In the genomic region with DNA sequence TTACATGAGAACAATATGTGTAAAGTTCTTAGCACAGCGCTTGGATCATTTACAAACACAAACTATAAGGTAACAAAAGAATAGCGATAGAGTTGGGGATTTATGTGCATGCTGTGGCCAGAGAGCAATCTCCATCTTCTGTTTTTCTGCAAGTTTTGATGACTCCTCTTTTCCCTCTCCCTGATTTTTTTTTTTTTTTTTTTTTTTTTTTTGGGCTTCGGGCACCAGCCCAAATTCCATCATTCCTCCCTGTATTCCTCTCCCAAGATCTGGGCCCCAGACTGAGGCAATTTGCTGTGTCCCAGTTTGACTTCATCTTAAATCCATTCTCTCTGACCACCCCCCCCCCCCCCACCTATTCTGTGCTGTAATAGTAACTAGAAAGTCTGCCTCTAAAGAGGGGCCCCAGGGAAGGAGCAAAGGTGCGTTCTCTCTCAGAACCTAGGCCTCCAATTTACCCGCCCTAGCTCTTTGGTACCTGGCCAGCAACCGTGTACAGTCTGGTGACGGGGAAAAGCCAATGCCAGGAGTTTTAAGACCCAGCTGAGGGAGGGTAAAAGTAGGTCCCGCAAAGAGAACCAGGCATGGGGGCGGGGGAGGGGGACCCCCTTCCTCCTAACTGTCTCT, we compare ENCODE assay signal across 8 mouse cellular contexts. TPM values are rescaled to one million over a fixed set of nuclear protein-coding genes. Genes with fewer than 3 reads are reported as not detected.
A peak's percentile ranks its signal among the peaks of the same experiment; 100 is the strongest.
DNase-seq lines count a peak whose midpoint lies in the region; ATAC-seq lines count a peak whose summit lies in the region.

No protein-coding gene starts in this region.

- H3K36me3 ChIP-seq in kidney, embryonic 16.5 days (ENCODE audit: insufficient read depth, low read length) = peaks cover 13% of the 10 kb centered on the region
- H3K36me3 ChIP-seq in hindbrain, embryonic 15.5 days = peaks cover 5% of the 10 kb centered on the region
- H3K36me3 ChIP-seq in midbrain, embryonic 16.5 days (ENCODE audit: control insufficient read depth, insufficient read depth, low read length) = peaks cover 4% of the 10 kb centered on the region; the same call in 1 of the 2 replicates

- peak overlapping the region; percentile 86 for H3K4me2 ChIP-seq in kidney, embryonic 16.5 days (replicated peaks; ENCODE audit: low read depth, low read length)
- H3K4me2 ChIP-seq in hindbrain, embryonic 15.5 days = peak overlapping the region; percentile 94
- peak overlapping the region; percentile 82 for H3K4me2 ChIP-seq in midbrain, embryonic 16.5 days (ENCODE audit: low read length)

- no peak for DNase-seq in kidney, postnatal 4 days
- DNase-seq in natural killer cell, adult 2 months (ENCODE audit: low spot score in 2 of 2) = no peak
- DNase-seq in embryo, embryonic 9.5 days (ENCODE audit: extremely low spot score) = no peak
- no peak for DNase-seq in right cerebral cortex, postnatal 4 days

- peak overlapping the region; percentile 67 for H3K4me3 ChIP-seq in kidney, embryonic 16.5 days (ENCODE audit: low read length)
- peak overlapping the region; percentile 68 for H3K4me3 ChIP-seq in brown adipose tissue, adult 24 weeks (ENCODE audit: insufficient read depth, low read depth, low read length)
- peak overlapping the region; percentile 48 for H3K4me3 ChIP-seq in hindbrain, embryonic 15.5 days
- H3K4me3 ChIP-seq in midbrain, embryonic 16.5 days (ENCODE audit: low read depth, low read length) = peak overlapping the region; percentile 46

- H3K27ac ChIP-seq in kidney, embryonic 16.5 days (ENCODE audit: low read length) = peak overlapping the region; percentile 89
- H3K27ac ChIP-seq in brown adipose tissue, adult 24 weeks (replicated peaks; ENCODE audit: low read depth, low read length) = peak overlapping the region; percentile 99
- H3K27ac ChIP-seq in hindbrain, embryonic 15.5 days (replicated peaks) = peak overlapping the region; percentile 74
- peak overlapping the region; percentile 44 for H3K27ac ChIP-seq in midbrain, embryonic 16.5 days (ENCODE audit: low read length)

- ATAC-seq in kidney, embryonic 16.5 days (ENCODE audit: low FRiP score, low TSS enrichment) = no peak
- ATAC-seq in hindbrain, embryonic 15.5 days (ENCODE audit: low FRiP score, low read depth) = no peak
- ATAC-seq in midbrain, embryonic 16.5 days = no peak

- H3K27me3 ChIP-seq in kidney, embryonic 16.5 days (ENCODE audit: insufficient read depth, low read length) = no peaks in the 10 kb centered on the region
- no peaks in the 10 kb centered on the region for H3K27me3 ChIP-seq in hindbrain, embryonic 15.5 days
- no peaks in the 10 kb centered on the region for H3K27me3 ChIP-seq in midbrain, embryonic 16.5 days (ENCODE audit: control insufficient read depth, insufficient read depth, low read depth, low read length)

- no peaks in the 10 kb centered on the region for H3K9me3 ChIP-seq in kidney, embryonic 16.5 days (ENCODE audit: low read length)
- H3K9me3 ChIP-seq in hindbrain, embryonic 15.5 days = no peaks in the 10 kb centered on the region
- H3K9me3 ChIP-seq in midbrain, embryonic 16.5 days (replicated peaks; ENCODE audit: control insufficient read depth, low read length, poor library complexity, severe bottlenecking) = no peaks in the 10 kb centered on the region

- WGBS in kidney, embryonic 16.5 days = 8% methylated on average over 9 of the region's 9 CpGs
- WGBS in hindbrain, embryonic 15.5 days = 17% methylated on average over 9 of the region's 9 CpGs
- WGBS in midbrain, embryonic 16.5 days = 14% methylated on average over 9 of the region's 9 CpGs

- H3K9ac ChIP-seq in kidney, embryonic 16.5 days (replicated peaks; ENCODE audit: low read length) = peak overlapping the region; percentile 69
- H3K9ac ChIP-seq in hindbrain, embryonic 15.5 days = peak overlapping the region; percentile 47
- H3K9ac ChIP-seq in midbrain, embryonic 16.5 days (ENCODE audit: low read depth, low read length) = peak overlapping the region; percentile 47

- peaks cover 52% of the 10 kb centered on the region for H3K4me1 ChIP-seq in kidney, embryonic 16.5 days (ENCODE audit: insufficient read depth, low read length)
- peaks cover 6% of the 10 kb centered on the region for H3K4me1 ChIP-seq in brown adipose tissue, adult 24 weeks (ENCODE audit: control insufficient read depth, insufficient read depth, insufficient read length, low read length)
- peaks cover 72% of the 10 kb centered on the region for H3K4me1 ChIP-seq in hindbrain, embryonic 15.5 days (replicated peaks)
- peaks cover 52% of the 10 kb centered on the region for H3K4me1 ChIP-seq in midbrain, embryonic 16.5 days (ENCODE audit: control insufficient read depth, insufficient read depth, low read length)

RNA-seq across cellular contexts. Expression of a gene that starts 1.5 kb away (rescaled TPM):
- 11.4 and 15.6 TPM in 2 replicates for polyA plus RNA-seq in kidney, embryonic 16.5 days (2015; fragmentation: Nextera tagmentation; extraction: Ambion mirVana)
- 7.9 and 15.6 TPM in 2 replicates for polyA plus RNA-seq in brown adipose tissue, adult 24 weeks (2012; ENCODE audit: insufficient read depth, insufficient read length, missing spikeins)
- polyA plus RNA-seq in hindbrain, embryonic 15.5 days (2015; fragmentation: Nextera tagmentation; extraction: Ambion mirVana) = 10.0 and 10.1 TPM in 2 replicates
- polyA plus RNA-seq in midbrain, embryonic 16.5 days (2015; fragmentation: Nextera tagmentation; extraction: Ambion mirVana) = 12.4 TPM in 2 replicates

RNA-seq across cellular contexts. Expression of a gene that starts 8.2 kb away (rescaled TPM):
- polyA plus RNA-seq in kidney, embryonic 16.5 days (2015; fragmentation: Nextera tagmentation; extraction: Ambion mirVana) = 81.5 and 114 TPM in 2 replicates
- 42.0 and 54.9 TPM in 2 replicates for polyA plus RNA-seq in brown adipose tissue, adult 24 weeks (2012; ENCODE audit: insufficient read depth, insufficient read length, missing spikeins)
- polyA plus RNA-seq in hindbrain, embryonic 15.5 days (2015; fragmentation: Nextera tagmentation; extraction: Ambion mirVana) = 317 and 437 TPM in 2 replicates
- polyA plus RNA-seq in midbrain, embryonic 16.5 days (2015; fragmentation: Nextera tagmentation; extraction: Ambion mirVana) = 335 and 438 TPM in 2 replicates

RNA-seq across cellular contexts. Expression of a gene that starts 23.7 kb away (rescaled TPM):
- 0.39 and 0.51 TPM in 2 replicates for polyA plus RNA-seq in kidney, embryonic 16.5 days (2015; fragmentation: Nextera tagmentation; extraction: Ambion mirVana)
- polyA plus RNA-seq in brown adipose tissue, adult 24 weeks (2012; ENCODE audit: insufficient read depth, insufficient read length, missing spikeins) = not detected in 2 replicates
- polyA plus RNA-seq in hindbrain, embryonic 15.5 days (2015; fragmentation: Nextera tagmentation; extraction: Ambion mirVana) = 0.87 and 0.98 TPM in 2 replicates
- 0.75 and 1.1 TPM in 2 replicates for polyA plus RNA-seq in midbrain, embryonic 16.5 days (2015; fragmentation: Nextera tagmentation; extraction: Ambion mirVana)

RNA-seq across cellular contexts. Expression of a gene that starts 25.9 kb away (rescaled TPM):
- 61.0 and 68.1 TPM in 2 replicates for polyA plus RNA-seq in kidney, embryonic 16.5 days (2015; fragmentation: Nextera tagmentation; extraction: Ambion mirVana)
- 2.5 and 4.6 TPM in 2 replicates for polyA plus RNA-seq in brown adipose tissue, adult 24 weeks (2012; ENCODE audit: insufficient read depth, insufficient read length, missing spikeins)
- polyA plus RNA-seq in hindbrain, embryonic 15.5 days (2015; fragmentation: Nextera tagmentation; extraction: Ambion mirVana) = 36.6 and 41.7 TPM in 2 replicates
- 41.2 and 44.0 TPM in 2 replicates for polyA plus RNA-seq in midbrain, embryonic 16.5 days (2015; fragmentation: Nextera tagmentation; extraction: Ambion mirVana)

RNA-seq across cellular contexts. Expression of a gene that starts 25.9 kb away (rescaled TPM):
- 0.33 and 0.42 TPM in 2 replicates for polyA plus RNA-seq in kidney, embryonic 16.5 days (2015; fragmentation: Nextera tagmentation; extraction: Ambion mirVana)
- 0.87 TPM in 1 of 2 replicates, not detected in the other for polyA plus RNA-seq in brown adipose tissue, adult 24 weeks (2012; ENCODE audit: insufficient read depth, insufficient read length, missing spikeins)
- polyA plus RNA-seq in hindbrain, embryonic 15.5 days (2015; fragmentation: Nextera tagmentation; extraction: Ambion mirVana) = 0.40 and 0.42 TPM in 2 replicates
- polyA plus RNA-seq in midbrain, embryonic 16.5 days (2015; fragmentation: Nextera tagmentation; extraction: Ambion mirVana) = 0.49 and 0.65 TPM in 2 replicates

Comparison
In these comparisons a context has a peak if more than half of its experiments do, and no peak if none do; other contexts are left out.
1. H3K27ac ChIP-seq: peak in every context shown above with its lines; median percentile 99 in brown adipose tissue, adult 24 weeks; 89 in kidney, embryonic 16.5 days; 74 in hindbrain, embryonic 15.5 days; 44 in midbrain, embryonic 16.5 days.